Mouse (Mus musculus): ENCODE data around the gene Dock4.

DNA sequence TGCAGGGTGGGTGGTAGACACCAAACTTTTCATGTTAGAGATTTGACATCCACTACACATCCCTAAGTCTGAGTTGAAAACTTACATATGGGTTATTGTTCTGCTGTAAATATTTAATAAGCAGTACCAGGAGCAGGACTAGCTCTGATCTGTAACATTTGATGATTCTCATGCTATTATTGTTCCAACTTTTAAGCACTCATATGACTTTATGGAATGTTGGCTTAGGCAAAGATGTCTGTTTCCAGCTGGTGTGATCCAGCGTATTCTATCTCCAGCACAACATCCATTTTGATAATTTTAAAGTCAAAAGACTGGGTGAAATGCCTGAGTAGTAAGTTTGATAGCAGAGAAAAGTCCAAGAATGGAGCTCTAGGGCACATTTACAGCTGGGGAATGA is 261.4 kb downstream of the Dock4 start:
- TF ChIP-seq CTCF (IDR thresholded peaks at IDR 0.05; ENCODE audit: control insufficient read depth, insufficient read depth, insufficient replicate concordance, low read depth, low read length): no peak
- no peak for TF ChIP-seq POLR2A (IDR thresholded peaks at IDR 0.05; ENCODE audit: control insufficient read depth, low read depth, low read length)
